Mouse (Mus musculus): ENCODE results near the gene D11Wsu47e.

- TF ChIP-seq CTCF (IDR thresholded peaks at IDR 0.05; ENCODE audit: low read depth) (no peak), EP300 (optimal IDR thresholded peaks at IDR 0.05) (no peak)
Observed at GRCm38 (mm10) chr11:113705966-113706652, 21.9 kb downstream of the D11Wsu47e start.
